Mouse (Mus musculus) heart, embryonic 15.5 days (tissue): ENCODE data around the gene Clk3. TPM values are rescaled to one million over a fixed set of nuclear protein-coding genes. Genes with fewer than 3 reads are reported as not detected.
A peak's percentile ranks its signal among the peaks of the same experiment; 100 is the strongest.

ENCODE experiments used
- ATAC-seq: fragments of 200-750 bp; cut with Nextera tagmentation; replicated peaks from 2 replicates; pipeline ENCODE4 v1.8.0; 2017; ENCODE audit warnings: low read depth, moderate TSS enrichment; ENCODE audit not compliant: insufficient number of reproducible peaks, insufficient read depth, low FRiP score
- H3K27ac ChIP-seq: fragments of 300-500 bp; sonication (generic); 2 replicates; pipeline ENCODE4 v1.5.1; 2015; ENCODE audit warnings: mild to moderate bottlenecking, inconsistent platforms
- H3K27me3 ChIP-seq: fragments of 300-500 bp; sonication (generic); 2 replicates; pipeline ENCODE4 v1.6.1; 2015; ENCODE audit warnings: inconsistent platforms
- H3K36me3 ChIP-seq: fragments of 300-500 bp; sonication (generic); 2 replicates; pipeline ENCODE4 v1.6.1; 2015; ENCODE audit warnings: mild to moderate bottlenecking, inconsistent platforms
- H3K4me1 ChIP-seq: fragments of 300-500 bp; sonication (generic); replicated peaks from 2 replicates; pipeline ENCODE4 v1.6.1; 2015; ENCODE audit warnings: inconsistent platforms
- H3K4me2 ChIP-seq: fragments of 300-500 bp; sonication (generic); 2 replicates; pipeline ENCODE4 v1.6.1; 2015; ENCODE audit warnings: inconsistent platforms, mild to moderate bottlenecking, moderate library complexity
- H3K4me3 ChIP-seq: fragments of 300-500 bp; sonication (generic); 2 replicates; pipeline ENCODE4 v1.5.1; 2015; ENCODE audit warnings: mild to moderate bottlenecking, inconsistent platforms
- H3K9ac ChIP-seq: fragments of 300-500 bp; sonication (generic); 2 replicates; pipeline ENCODE4 v1.6.1; 2015; ENCODE audit warnings: mild to moderate bottlenecking, inconsistent platforms
- H3K9me3 ChIP-seq: fragments of 300-500 bp; sonication (generic); replicated peaks from 2 replicates; pipeline ENCODE4 v1.6.1; 2016; ENCODE audit warnings: inconsistent platforms
- WGBS: fragments of 180-500 bp; shearing (Covaris S2); methylation state at CpG from one replicate; pipeline ENCODE4 v1.1.7; 2015; ENCODE audit warnings: mixed read lengths; 5-methylcytosine and 5-hydroxymethylcytosine counted together
- polyA plus RNA-seq: library from polyadenylated mRNA; unstranded; fragments of >200 nt; fragmentation: Nextera tagmentation; extraction: Ambion mirVana; gene quantifications from 2 replicates; pipeline ENCODE4 v1.2.1, GENCODE M21; 2015

Clk3 gene
- polyA plus RNA-seq, 1 experiment from 2014 or later: 48.5 TPM

DNA sequence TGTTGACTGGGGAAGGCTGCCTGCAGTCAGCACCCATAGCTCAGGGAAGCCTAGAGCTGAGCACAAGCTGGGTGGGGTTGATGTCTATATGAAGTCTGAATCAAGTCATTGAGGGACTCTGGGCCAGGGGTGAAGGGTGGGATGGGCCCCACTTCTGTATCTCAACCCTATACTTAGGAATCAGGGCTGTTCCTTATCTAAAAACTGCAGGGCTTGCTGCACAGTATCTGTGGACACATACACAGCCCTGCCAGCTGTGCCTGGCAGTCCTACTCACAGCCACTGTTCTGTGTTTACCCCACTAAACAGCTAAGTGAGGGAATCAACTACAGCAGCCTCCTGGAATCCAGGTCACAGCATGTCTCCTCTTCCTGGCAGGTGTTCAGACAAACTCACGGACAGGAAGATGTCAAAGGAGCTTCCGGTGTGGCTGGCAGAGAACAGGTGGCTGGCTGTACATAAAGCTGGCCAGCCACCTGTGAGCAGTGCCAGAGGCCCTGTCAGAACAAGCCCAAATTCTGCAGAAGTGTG is 3.9 kb upstream of the Clk3 start:
- Histone ChIP-seq H3K36me3 (no peaks in the 10 kb centered on the region), H3K4me3 (no peak overlapping the region), H3K4me1 (peaks cover 40% of the 10 kb centered on the region), H3K27ac (peak overlapping the region; percentile 76), H3K4me2 (no peak overlapping the region), H3K27me3 (no peaks in the 10 kb centered on the region), H3K9me3 (no peaks in the 10 kb centered on the region), H3K9ac (no peak overlapping the region)
- no peak for ATAC-seq
- 35% methylated on average over 2 of the region's 2 CpGs for WGBS

DNA sequence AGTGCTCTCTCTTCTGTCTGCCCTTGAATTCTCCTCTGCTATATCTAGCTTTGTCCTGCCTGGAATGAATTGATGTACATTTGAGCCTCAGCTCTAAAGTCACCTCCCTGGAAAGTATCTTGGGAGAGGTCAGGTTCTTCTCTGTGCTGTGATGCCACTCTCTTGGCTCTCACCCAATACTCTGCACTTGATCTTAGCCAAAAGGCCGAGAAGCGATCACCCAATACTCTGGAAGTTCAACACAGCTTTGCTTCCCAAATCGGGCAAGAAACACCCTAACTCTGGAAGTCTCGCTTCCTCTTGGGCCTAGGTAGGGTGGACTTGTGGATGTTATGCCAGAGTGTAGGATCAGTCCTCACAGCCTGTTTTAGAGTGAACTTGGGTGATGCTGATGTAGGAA is 1.6 kb upstream of the Clk3 start:
- H3K4me3 ChIP-seq: no peak overlapping the region
- H3K9me3 ChIP-seq: no peaks in the 10 kb centered on the region
- peak overlapping the region; percentile 92; the same call in 1 of the 2 replicates for H3K4me2 ChIP-seq
- no peak for ATAC-seq
- 74% methylated on average over 4 of the region's 4 CpGs for WGBS
- H3K27me3 ChIP-seq: no peaks in the 10 kb centered on the region
- H3K27ac ChIP-seq: peak overlapping the region; percentile 40
- H3K9ac ChIP-seq: no peak overlapping the region
- no peaks in the 10 kb centered on the region for H3K36me3 ChIP-seq
- peaks cover 59% of the 10 kb centered on the region for H3K4me1 ChIP-seq

DNA sequence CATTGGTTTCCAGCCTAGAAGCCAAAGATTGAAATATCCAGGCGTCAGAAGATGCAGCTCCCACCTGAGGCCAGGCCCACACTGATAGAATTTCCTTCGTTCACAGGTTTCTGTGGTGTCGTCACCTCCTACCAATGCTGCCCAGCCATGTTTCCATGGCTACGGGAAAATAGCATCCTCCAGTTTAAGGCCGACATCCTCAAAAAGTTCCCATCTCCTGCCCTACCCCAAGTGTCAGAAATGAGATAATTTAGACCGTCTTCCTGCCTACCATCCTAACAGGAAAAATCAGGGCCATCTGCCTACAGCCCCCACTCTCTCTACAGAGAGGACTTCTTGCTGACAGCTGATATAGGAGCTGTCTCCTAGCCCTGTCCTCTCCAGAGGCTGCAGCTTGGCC is 771 bp upstream of the Clk3 start:
- 33% methylated on average over 6 of the region's 6 CpGs for WGBS

GRCm38 (mm10) chr9:57764974-57765363 is 691 bp downstream of the Clk3 start:
- peak overlapping the region; percentile 92 for H3K4me3 ChIP-seq
- peak; percentile 89 for ATAC-seq
- H3K9me3 ChIP-seq: no peaks in the 10 kb centered on the region
- H3K27me3 ChIP-seq: no peaks in the 10 kb centered on the region
- peak overlapping the region; percentile 99 for H3K27ac ChIP-seq
- peaks cover 57% of the 10 kb centered on the region for H3K4me1 ChIP-seq
- H3K9ac ChIP-seq: peak overlapping the region; percentile 97
- H3K4me2 ChIP-seq: peak overlapping the region; percentile 92
- H3K36me3 ChIP-seq: peaks cover 15% of the 10 kb centered on the region
- WGBS: under 1% methylated on average over 45 of the region's 45 CpGs

More for the DNA sequence above, 771 bp upstream of the Clk3 start:
- Histone ChIP-seq H3K4me3 (peak overlapping the region; percentile 92), H3K4me2 (peak overlapping the region; percentile 92), H3K27me3 (no peaks in the 10 kb centered on the region), H3K36me3 (peaks cover under 1% of the 10 kb centered on the region; the same call in 1 of the 2 replicates), H3K27ac (peak overlapping the region; percentile 99), H3K4me1 (peaks cover 65% of the 10 kb centered on the region), H3K9me3 (no peaks in the 10 kb centered on the region), H3K9ac (peak overlapping the region; percentile 97; the same call in 1 of the 2 replicates)
- no peak for ATAC-seq

DNA sequence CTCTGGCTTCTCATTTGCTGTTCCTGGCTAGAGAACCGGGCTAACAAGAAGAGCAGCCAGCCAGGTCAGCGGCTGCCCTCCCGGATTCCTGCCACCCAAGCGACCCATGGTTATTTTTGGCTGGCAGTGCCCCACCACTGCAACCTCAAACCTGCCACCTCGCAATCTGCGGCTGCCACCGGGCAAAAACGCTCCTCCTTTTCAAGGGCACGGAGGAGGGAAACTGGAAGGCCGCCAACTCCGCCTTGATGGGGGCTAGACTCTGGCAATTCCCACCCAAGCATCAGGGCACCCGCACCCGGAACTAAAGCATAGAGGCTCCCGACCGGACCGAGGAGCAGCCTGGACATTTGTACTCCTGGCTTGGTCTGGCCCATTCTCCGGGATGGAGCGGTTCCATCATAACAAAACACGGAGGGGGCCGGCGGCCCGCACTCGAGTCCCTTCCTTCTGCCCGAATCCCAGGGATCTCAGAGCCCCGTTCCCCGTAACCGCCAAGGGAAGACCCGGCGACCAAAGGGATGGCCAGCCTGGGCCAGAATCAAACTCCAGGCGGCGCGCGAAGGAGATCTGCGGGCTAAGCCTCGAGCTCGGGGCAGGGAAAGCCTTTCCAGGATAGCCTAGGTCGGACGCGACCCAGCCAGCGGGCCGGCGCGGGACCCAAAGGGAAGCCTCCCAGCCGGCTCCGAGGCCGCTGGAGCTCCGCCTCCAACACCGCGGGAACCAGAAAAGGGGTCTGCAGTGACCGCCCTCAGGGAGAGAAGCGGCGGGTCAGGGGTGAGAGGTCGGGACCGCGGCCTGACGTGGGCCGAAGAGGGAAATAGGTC is 1.3 kb downstream of the Clk3 start:
- ATAC-seq: peak; percentile 54

GRCm38 (mm10) chr9:57762563-57762991 is 3.1 kb downstream of the Clk3 start:
- Histone ChIP-seq H3K36me3 (peaks cover 37% of the 10 kb centered on the region), H3K27ac (peak overlapping the region; percentile 99; the same call in 1 of the 2 replicates), H3K4me1 (peaks cover 56% of the 10 kb centered on the region), H3K4me2 (peak overlapping the region; percentile 92), H3K9ac (no peak overlapping the region), H3K9me3 (no peaks in the 10 kb centered on the region), H3K27me3 (no peaks in the 10 kb centered on the region), H3K4me3 (peak overlapping the region; percentile 16)
- ATAC-seq: no peak
- 33% methylated on average over 6 of the region's 6 CpGs for WGBS

More for the DNA sequence above, 1.3 kb downstream of the Clk3 start:
- Histone ChIP-seq H3K9ac (peak overlapping the region; percentile 97), H3K4me1 (peaks cover 56% of the 10 kb centered on the region), H3K4me2 (peak overlapping the region; percentile 92), H3K27me3 (no peaks in the 10 kb centered on the region), H3K4me3 (peak overlapping the region; percentile 92), H3K27ac (peak overlapping the region; percentile 99), H3K9me3 (no peaks in the 10 kb centered on the region), H3K36me3 (peaks cover 22% of the 10 kb centered on the region)
- under 1% methylated on average over 57 of the region's 57 CpGs for WGBS

GRCm38 (mm10) chr9:57761563-57762551 is 3.8 kb downstream of the Clk3 start:
- Histone ChIP-seq H3K27me3 (no peaks in the 10 kb centered on the region), H3K9me3 (no peaks in the 10 kb centered on the region), H3K4me2 (peak overlapping the region; percentile 92), H3K4me1 (peaks cover 50% of the 10 kb centered on the region), H3K36me3 (peaks cover 44% of the 10 kb centered on the region), H3K4me3 (peak overlapping the region; percentile 16), H3K9ac (no peak overlapping the region), H3K27ac (peak overlapping the region; percentile 99; the same call in 1 of the 2 replicates)
- WGBS: 85% methylated on average over 13 of the region's 13 CpGs
- no peak for ATAC-seq

DNA sequence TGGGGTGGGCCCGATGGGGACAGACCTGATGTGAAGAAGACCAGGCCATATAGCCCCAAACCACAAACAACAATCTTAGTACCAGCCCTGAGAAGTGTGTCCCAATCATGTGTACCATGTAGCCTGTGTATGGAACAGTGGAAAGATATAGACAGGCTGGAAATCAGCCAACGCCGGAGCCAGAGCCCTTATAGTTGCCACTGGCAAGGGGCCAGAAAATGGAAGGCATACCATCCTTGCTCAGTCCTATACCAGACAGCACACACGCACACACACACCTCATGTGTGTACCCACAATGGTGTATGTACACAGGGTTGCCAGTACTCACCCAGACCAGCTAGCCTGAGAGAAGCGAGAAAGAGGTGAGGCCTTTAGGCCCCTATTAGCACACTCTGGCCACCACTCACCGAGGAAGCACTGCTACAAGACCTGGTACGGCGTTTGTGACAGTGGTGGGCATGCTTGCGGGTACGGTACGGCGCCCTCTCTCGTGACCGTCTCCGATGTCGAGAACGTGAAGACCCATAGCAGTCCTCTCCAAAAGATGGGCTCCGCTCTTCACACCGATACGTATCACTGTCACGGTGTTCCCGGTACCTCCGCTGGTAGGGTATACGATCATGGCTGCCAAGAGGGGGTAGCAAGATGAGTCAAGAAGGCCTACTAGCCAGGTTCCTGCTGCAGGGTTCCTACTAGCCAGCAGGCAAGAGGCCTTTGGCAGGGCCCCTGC is 5.1 kb downstream of the Clk3 start:
- Histone ChIP-seq H3K27me3 (no peaks in the 10 kb centered on the region), H3K9me3 (no peaks in the 10 kb centered on the region), H3K4me2 (no peak overlapping the region), H3K9ac (no peak overlapping the region), H3K36me3 (peaks cover 53% of the 10 kb centered on the region), H3K4me3 (no peak overlapping the region), H3K27ac (no peak overlapping the region), H3K4me1 (peaks cover 40% of the 10 kb centered on the region)
- ATAC-seq: no peak
- WGBS: 91% methylated on average over 24 of the region's 24 CpGs

GRCm38 (mm10) chr9:57759289-57759688 is 6.4 kb downstream of the Clk3 start:
- Histone ChIP-seq H3K4me1 (peaks cover 40% of the 10 kb centered on the region), H3K9me3 (no peaks in the 10 kb centered on the region), H3K4me3 (no peak overlapping the region), H3K9ac (no peak overlapping the region), H3K27ac (0 out of 2 replicates have a peak overlapping the region, but pooled peaks have one; percentile 8), H3K4me2 (no peak overlapping the region), H3K36me3 (peaks cover 66% of the 10 kb centered on the region), H3K27me3 (no peaks in the 10 kb centered on the region)
- no peak; the same call in 1 of the 2 replicates for ATAC-seq
- WGBS: 16% methylated on average over 6 of the region's 6 CpGs

DNA sequence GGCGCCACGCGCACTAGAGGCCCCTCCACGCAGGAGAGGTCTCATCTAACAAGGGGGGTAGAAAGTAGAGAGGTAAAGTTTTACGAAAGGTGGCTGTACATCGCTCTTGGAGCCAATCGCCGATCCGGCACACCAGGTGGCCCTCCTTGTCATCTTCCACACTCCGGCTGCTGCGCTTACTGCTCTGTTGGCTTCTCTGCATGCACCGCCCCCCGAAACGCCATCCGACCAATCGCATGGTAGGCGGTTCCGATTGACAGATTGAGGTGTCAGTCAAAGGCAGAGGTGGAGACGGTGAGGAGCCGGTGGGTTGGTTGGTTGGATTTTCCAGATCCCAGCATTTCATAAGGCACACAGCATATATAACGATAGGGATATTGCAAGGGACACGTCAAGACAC is 7.1 kb downstream of the Clk3 start:
- no peaks in the 10 kb centered on the region for H3K27me3 ChIP-seq
- H3K36me3 ChIP-seq: peaks cover 74% of the 10 kb centered on the region
- H3K4me3 ChIP-seq: no peak overlapping the region
- 89% methylated on average over 22 of the region's 22 CpGs for WGBS
- H3K27ac ChIP-seq: no peak overlapping the region
- no peak overlapping the region for H3K9ac ChIP-seq
- ATAC-seq: no peak
- H3K4me2 ChIP-seq: no peak overlapping the region
- peaks cover 34% of the 10 kb centered on the region for H3K4me1 ChIP-seq
- no peaks in the 10 kb centered on the region for H3K9me3 ChIP-seq
